Mouse (Mus musculus): Measurements from ENCODE around the gene Fsip1.

DNA sequence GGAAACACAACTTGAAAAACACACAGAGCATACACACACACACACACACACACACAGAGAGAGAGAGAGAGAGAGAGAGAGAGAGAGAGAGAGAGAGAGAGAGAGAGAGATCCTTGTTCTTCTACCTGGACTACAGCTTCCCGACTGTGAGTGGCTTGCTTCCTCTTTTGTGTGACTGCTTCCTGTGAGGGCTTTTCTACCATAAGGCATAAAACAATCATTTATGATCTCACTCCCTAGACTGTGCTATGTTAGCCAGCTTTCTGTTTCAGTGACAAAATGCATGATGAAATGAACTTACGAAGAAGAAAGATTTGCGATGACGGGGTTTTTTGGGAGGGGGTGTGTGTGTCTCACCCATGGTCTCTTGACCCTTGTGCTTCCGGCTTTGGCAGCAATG, 3.0 kb upstream of the Fsip1 start:
- TF ChIP-seq POLR2A (IDR thresholded peaks at IDR 0.05; ENCODE audit: borderline replicate concordance, control insufficient read depth, low read depth, low read length): no peak
- no peak for TF ChIP-seq CTCF (IDR thresholded peaks at IDR 0.05; ENCODE audit: control insufficient read depth, insufficient read depth, low read length)
